Mouse (Mus musculus) gastrocnemius, adult 8-10 months (tissue): Measurements from ENCODE around the gene Zfp358. TPM values are rescaled to one million over a fixed set of nuclear protein-coding genes. Genes with fewer than 3 reads are reported as not detected.

Experiments
- DNase-seq, 2 experiments: peaks; one replicate each; pipeline ENCODE4 v3.0.0; 2022; ENCODE audit warnings: low spot score in 2 of 2
- total RNA-seq, 4 experiments: library from RNA; stranded (reverse); gene quantifications; 2 replicates each; pipeline ENCODE4 v1.2.4; 2022

Gene Zfp358
- total RNA-seq, result 10 to 100 TPM; 39.0 to 44.5 (median 41.3) TPM

DNA sequence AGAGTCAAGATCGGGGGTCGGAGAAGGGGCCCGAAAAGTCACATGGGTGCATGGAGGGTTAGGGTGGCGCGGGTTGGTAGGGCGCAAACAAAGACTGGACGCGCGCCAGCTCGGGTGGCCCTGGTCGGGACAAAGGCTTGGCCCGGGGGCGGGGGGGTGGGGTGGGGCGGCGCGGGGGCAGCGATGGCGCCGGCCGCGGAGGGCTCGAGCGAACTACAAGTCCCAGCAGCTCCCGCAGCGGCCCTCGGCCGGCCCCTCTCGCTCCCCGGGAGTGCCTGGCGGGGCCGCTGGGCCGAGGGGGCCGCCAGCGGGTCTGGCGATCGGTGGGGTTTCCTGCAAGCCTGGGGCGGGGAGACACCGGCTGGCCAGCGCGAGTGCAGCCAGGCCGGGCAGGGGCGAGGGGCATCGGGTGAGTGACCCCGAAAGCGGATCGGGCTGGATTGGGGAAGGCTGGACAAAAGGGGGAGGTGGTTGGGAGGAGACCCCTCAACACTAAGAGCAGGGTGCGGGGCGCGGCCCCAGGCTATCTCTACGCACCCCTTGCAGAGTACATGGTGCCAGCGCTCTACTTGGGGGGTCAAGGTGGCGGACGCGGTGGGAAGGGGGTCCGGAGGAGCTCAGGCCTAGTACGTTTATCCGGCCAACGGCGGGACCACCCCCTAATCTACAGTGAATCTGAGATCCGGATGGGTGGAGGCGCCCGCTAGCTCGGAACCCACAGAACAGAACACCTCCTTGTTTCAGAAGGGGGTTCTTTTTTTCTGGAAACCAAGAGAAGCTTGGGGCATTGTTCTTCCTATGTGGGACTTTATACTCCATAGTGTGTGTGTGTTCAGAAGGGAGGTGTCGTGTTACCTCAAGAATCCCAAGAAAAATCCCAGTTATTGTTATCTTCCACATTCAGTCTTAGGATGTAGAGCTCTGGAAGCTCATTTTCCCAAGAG is at the start of gene Zfp358:
Zfp358 (plus strand) TSS at position 238 of the 944 bp plus-strand sequence.
- DNase-seq, result peak; percentile 50 to 67

DNA sequence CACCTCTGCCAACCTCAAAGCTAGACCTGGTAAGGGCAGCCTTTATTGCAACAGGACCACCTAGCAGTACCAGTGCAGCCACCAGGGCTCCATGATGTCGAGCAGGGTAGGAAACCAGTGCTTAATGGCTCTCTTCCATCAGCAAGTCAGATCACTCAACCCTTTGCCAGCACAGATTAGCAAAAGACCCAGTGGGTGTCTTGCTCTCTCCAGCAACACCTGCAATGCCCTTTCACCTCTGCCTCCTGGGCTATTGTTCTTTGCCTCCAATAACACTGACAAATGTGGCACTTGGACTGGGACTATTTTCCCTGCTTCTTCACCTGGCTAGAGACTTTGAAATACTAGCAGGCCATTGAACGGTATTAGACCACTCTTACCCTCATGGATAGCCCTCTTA is 43.7 kb upstream of the Zfp358 start:
- no peak for DNase-seq

DNA sequence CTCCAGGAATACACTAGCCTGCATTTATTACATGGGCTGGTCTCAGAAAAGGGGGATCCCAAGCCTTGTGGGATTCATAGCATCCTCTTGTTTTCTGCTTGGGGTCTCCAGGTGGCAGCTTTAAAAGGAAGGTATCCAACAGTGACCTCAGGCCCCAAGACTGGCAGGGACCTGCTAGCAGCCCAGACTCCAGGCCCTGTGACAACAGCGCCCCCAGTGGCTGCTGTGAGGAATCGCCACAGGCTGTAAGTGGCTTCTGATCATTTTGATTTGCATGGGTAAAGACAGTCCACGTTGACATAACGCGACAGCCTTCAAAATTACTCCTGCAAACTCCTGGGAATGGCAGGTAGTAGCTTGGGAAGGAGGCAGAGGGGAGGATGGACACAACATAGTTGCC is 42.3 kb upstream of the Zfp358 start:
- no peak for DNase-seq

DNA sequence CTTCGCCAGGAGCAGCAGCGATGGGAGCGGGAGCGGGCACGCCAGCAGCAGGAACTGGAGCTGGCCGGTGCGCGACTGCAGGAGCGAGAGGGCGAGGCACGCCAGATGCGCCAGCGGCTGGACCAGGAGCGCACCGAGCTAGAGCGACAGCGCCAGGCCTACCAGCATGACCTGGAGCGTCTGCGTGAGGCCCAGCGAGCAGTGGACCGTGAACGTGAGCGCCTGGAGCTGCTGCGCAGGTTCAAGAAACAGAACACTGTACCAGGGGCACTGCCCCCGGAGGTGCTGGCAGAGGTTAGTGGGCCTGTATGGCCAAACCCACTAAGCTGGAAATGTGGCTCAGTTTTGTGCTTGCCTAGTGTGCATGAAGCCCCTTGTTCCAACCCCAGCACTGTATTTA is 40.9 kb upstream of the Zfp358 start:
- DNase-seq, result no peak

DNA sequence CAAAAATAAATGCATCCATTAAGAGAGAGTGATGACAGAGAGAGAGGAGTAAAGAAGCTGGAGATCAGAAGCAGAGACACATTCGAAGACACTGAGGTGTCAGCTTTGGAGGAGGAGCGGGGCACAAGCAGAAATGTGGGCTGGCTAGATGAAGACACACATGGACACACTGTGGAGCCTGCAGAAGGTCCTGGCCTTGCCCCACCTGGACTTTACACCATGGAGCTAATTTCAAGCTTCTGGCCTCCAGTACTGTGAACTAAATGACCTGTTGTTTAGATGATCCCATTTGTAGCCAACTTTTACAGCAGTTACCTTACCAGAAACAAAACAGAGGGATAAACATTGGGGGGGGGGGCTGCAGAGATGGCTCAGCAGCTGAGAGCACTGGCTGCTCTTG is 29.7 kb upstream of the Zfp358 start:
- DNase-seq, result no peak

DNA sequence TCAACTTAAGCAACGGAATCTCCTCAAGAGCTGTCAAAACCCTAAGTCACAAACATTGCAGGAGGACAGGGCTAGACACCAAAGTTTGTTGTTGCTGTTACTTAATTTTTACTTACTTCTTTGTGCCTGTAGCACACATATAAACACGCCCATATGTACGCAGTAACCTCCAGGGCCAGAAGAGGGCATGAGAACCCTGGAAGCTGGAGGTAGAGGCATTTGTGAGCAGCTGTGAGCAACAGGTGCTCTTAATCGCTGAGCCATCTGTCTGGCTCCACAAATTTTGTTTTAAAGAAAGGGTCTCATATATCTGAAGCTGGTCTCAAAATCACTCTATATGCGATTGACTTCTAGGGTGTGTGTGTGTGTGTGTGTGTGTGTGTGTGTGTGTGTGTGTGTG is 28.6 kb upstream of the Zfp358 start:
- DNase-seq, result no peak

DNA sequence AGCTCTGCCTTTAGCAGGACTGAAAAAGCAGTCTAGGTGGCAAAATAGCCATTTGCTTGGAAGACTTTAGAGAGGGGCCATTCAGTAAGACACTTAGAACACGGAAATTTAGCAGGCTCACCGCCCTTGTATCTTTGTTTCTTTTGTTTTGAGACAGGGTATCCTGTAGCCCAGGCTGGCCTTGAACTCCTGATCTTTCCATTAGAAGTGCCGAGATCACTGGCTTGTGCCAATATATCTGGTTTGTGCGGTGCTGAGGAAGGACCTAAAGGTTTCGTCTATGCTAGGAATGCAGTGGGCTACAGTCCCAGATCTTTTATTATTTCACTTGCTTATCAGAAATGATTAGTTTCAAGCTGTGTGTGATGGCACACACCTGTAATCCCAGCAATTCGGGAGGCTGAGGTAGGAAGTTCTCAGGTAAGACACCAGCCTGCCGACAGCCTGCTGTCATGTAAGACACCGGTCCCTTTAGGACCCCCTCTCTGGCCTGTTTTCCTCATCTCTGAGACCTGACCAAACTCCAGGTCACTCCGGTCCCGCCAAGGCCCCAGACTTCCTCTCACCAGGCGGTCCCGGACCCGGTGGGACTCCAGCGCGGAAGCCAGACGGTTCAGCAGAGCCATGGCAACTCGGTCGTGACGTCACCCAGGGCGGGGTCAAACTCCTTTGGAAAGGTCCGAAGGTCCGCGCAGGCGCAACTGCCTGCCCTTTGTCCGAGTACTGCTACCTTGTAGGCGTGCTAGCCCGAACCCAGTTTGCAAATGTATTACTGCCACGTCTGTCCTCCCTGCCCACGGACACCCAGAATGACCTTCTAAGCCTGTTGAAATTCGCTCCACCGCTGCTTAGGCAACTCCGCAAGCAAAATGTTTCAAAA is 25.7 kb upstream of the Zfp358 start, which contains the start of gene Pex11g:
Pex11g (minus strand) TSS at position 675 of the 880 bp plus-strand sequence.
- peak; percentile 95 to 96 for DNase-seq

DNA sequence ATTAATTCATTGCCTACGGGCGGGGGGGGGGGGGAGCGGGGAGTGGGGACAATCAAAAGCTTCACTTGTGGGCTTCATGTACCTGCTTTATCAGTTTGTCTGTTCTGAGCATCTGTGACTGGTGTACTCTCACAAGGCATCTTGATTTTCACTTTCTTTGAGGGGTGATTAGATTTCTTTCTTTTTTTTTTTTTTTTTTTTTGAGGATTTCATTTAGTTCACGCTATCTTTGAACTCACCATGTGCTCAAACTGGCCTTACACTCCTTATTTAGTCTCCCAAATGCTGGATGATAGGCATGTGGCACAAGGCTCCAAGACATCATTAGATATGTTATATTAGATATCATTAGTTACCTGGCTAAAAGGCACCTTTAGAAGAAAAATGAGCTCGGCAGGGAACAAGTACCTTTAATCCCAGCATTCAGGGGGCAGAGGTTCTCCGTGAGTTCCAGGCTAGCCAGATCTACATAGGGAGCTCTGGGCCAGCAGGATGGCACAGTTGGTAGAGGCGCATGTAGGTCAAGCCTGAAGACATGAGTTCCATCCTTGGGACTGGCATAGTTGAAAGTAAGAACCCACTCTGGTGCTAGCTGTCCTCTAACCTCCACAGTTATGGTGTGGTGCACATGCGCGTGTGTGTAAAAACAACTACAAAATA is 24.9 kb upstream of the Zfp358 start:
- no peak for DNase-seq

DNA sequence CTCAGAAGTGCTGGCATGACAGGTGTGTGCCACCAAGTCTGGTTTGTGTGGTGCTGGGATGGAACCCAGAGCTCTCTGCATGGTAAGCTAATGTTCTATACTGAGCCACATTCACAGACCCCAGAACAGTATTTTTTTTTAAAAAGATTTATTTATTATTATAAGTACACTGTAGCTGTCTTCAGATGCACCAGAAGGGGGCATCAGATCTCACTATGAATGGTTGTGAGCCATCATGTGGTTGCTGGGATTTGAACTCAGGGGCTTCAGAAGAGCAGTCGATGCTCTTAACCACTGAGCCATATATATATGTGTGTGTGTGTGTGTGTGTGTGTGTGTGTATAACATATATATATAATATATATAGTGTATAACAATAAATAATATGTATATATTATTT is 24.1 kb upstream of the Zfp358 start:
- no peak for DNase-seq

DNA sequence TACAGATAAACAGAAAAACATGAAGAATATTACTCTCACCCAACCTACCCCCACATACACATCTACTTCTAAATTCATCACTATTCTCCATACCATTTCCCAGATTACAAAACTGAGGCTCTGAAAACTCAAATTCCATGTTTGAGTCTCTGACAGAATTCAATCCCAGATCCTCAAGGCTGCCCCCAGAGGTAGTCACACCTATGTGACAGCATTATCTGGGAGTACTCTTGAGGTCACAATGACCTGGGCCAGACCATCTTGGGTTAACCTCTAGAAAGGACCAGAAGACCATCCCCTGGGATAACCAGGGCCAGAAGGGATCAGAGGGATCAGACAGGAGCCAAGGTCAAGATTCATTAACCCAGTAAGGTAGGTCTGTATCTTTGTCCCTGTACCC is 22.4 kb upstream of the Zfp358 start, which contains the start of gene Tex45:
Tex45 (plus strand) TSS at position 301 of the 400 bp plus-strand sequence.
- no peak for DNase-seq

DNA sequence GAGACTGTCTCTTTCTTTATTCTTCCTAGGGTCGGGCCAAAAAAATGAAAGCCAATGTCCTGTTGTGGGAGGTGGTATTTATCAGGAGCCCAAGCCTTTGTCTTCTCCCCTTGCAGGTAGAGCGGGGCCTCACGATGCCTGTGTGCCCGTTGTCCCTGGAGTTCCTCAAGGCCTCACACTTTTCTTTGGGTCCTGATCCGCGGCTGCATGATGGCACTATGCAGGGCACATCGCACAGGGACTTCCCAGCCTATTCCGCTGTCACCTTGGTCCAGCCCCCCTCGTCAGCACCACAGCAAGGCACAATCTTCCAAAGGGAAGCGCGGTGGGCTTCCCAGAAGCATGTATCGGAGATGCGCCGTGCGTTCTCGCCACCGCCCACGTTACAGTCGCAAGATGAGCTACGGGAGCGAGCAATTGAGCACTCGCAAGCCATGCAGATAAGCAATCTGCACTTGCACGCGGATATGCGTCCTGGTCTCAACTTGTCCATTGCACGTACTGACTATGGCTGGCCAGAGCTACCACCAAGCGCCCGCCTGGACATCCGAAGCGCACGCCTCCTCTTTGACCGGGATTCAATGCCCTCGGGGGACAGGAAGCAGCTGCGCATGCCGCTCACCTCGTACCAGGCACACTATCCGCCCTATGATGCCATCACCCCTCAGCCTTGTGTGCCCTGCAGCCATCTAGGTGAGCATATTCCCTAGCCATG is 17.1 kb upstream of the Zfp358 start:
- DNase-seq, result no peak

DNA sequence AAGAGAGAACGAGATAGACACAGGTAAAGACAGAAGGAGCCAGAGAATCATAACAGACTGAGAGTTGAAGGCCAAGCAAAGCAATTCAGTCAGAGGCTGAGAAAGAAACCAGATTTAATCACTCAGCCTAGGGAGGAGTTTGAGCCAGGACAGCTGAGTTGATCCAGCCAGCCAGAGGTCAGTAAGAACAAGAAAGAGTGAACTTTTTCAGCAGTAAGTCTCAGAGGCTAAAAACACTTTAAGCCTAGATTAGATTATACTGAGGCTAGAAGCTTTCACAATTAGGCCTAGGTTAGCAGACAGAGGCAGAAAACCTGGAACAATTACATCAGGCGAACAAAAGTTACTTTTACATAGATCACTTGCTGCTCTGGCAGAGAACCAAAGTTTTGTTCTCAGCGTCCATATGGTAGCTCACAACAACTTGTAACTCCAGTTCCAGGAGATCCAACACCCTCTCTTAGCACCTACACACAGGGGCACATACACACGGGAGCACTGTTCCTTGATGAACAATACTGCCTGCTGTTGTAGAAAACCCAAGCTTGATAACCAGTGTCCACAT is 12.6 kb upstream of the Zfp358 start:
- DNase-seq, result no peak

DNA sequence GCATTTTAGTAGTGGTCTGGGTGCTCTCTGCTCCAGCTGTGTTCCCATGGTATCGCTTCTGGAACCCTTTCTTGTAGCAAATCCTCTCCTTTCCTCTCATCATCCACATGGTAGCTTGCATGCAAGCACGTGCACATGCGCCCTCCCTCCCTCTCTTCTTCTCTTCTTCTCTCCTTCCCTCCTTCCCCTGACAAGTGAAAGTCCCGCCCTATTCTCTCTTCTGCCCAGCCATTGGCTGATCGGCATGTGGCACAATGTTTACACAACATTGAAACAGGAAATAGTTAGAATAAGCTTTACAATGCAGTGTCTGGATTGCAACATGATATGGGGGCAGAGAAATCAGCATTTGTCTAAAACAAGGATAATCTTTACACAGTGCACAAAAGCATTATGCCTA is 11.3 kb upstream of the Zfp358 start:
- DNase-seq, result no peak

DNA sequence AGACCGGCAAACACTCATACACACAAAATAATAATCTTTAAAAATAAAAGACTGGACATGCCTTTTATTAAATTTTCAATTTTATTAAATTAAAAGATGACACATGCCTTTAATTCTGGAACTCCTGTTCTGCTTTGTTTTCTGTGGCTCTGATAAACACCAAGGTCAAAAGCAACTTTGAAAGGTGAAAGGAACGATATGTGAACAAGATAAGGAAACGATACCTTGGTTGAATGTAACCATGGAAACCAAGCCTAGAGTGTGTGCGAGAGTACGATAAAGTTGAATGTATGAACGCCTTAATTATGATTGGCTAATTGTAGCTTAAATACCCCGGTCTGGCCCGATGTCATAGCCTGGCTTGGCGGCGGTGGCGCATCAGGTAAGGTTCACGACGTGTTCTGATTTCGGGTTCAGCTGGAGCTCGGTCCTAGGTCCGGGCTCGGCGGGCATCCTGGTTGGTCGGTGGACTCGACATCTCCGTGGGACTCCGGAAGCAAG is 10.6 kb upstream of the Zfp358 start:
- no peak for DNase-seq

DNA sequence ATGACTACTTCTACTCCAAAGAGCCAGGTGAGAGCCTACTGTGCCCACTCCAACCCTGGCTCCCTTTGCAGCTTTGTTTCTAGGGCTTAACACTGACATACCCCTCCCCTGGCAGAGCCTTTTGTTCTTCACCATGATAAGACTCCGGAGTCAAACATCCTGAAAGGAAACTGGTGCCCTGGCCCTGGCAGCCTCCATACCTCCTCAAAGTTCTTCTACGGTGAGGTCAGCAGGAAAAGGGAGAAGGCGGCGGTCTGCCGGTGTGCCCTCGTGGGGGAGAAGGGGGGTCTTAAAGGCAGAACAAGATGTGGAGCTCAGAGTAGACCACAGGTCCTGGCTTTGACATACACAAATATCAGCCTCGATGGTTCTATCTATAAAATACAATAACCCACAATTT is 9.4 kb upstream of the Zfp358 start:
- no peak for DNase-seq

DNA sequence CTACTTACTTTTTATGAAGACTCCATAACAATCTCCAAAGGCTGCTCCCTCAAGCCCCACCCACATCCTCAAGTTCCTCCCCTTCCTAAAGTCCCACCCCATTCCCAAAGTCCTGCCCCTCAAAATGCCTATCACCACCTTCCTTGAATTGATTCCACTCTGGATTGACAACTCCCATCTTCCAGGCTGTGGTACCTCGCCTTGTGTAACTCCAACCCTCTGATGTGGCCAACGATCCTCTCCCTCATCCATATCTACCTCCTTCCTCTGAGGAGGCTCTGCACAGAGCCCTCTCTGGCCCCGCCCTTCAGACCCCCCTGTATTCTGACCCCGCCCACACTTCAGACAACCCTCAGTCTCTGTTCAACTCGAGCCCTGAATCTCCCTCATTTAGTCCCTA is 7.7 kb upstream of the Zfp358 start:
- no peak for DNase-seq

DNA sequence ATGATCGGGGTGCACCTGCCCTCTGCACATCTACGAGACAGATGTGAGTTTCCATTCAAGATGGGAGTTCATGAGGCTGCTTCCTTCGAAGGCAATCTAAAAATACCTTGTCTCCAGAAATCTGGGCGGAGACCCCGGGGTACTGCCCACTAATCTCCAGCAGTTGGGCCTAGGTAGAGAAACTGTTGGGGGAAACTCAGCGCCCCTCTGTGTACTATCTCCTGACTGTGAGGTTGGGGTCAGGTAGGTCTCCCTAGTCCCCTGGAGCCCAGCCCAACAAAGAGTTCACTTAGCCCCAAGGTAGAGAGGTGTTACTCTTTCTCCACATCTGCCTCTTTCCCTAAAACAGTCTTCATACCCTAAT is 889 bp downstream of the Zfp358 start:
- no peak for DNase-seq

DNA sequence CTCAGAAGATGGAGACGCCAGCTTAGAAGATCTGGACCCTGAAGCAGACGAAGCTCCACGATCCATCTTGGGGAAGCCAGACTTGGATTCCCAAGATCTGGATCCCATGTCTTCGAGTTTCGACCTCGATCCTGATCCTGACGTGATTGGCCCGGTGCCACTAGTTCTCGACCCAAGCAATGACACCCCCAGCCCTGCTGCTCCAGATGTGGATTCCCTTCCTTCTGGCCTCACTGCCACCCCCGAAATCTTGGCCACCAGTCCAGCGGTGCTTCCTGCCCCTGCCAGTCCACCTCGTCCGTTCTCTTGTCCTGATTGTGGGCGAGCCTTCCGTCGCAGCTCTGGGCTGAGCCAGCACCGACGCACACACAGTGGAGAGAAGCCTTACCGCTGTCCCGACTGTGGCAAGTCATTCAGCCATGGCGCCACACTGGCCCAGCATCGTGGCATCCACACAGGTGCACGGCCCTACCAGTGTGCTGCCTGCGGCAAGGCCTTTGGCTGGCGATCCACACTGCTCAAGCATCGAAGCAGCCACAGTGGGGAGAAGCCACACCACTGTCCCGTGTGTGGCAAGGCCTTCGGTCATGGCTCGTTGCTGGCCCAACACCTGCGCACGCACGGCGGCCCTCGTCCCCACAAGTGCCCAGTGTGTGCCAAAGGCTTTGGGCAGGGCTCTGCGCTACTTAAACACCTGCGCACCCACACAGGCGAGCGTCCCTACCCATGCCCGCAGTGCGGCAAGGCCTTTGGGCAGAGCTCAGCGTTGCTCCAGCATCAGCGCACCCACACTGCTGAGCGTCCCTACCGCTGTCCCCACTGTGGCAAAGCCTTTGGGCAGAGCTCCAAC is 2.9 kb downstream of the Zfp358 start:
- DNase-seq, result no peak

DNA sequence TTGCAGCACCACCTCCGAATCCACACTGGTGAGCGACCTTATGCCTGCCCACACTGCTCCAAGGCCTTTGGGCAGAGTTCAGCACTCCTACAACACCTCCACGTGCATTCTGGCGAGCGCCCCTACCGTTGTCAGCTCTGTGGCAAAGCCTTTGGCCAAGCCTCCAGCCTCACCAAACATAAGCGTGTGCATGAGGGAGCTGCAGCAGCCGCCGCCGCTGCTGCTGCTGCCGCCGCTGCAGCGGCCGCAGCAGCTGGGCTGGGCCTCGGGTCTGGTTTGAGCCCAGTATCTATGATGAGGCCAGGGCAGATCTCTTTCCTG is 3.5 kb downstream of the Zfp358 start:
- DNase-seq, result no peak

DNA sequence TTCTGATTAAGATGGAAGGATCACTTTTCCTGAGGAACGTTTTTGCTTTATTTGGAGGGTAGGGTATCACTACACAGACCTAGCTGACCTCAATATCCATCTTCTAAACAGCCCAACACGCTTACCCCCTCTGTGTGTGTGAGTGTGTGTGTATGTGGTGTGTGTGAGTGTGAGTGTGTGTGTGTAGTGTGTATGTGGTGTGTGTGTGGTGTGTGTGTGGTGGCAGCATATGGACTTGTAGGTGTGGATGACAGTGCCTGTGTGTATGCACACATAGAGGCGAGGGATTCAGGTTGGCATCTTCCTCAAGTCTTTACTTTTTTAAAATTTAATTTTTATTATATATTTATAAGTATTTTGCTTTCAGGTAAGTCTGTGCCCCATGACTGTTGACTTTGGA is 5.6 kb downstream of the Zfp358 start:
- no peak for DNase-seq
